Comparison of ENCODE assay signal across 8 mouse cellular contexts in the genomic region with DNA sequence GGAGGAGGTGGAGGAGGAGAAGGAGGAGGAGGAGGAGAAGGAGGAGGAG. TPM values are rescaled to one million over a fixed set of nuclear protein-coding genes. Genes with fewer than 3 reads are reported as not detected.
DNase-seq lines count a peak whose midpoint lies in the region; ATAC-seq and TF ChIP-seq lines count a peak whose summit lies in the region.
"Not testable (repeated sequence)": the region's sequence is repeated elsewhere in the genome, so short reads cannot be mapped to it uniquely, and the experiment has no call there.

Gene Pbx1, minus strand, starts transcription at position 39 of the 49 bp plus-strand sequence.

- peak within 1 kb of the TSS; percentile 91 for H3K9ac ChIP-seq in ES-Bruce4 (ENCODE audit: low read depth, poor library complexity, severe bottlenecking)
- H3K9ac ChIP-seq in heart, postnatal 0 days (replicated peaks; ENCODE audit: low read depth, low read length): peak within 1 kb of the TSS; percentile 75
- peak within 1 kb of the TSS; percentile 78 for H3K9ac ChIP-seq in intestine, postnatal 0 days (ENCODE audit: low read depth, low read length)
- H3K9ac ChIP-seq in neural tube, embryonic 12.5 days: peak within 1 kb of the TSS; percentile 96

- peak within 1 kb of the TSS; percentile 89 for H3K4me3 ChIP-seq in ES-Bruce4 (ENCODE audit: low read depth, low read length)
- H3K4me3 ChIP-seq in embryonic facial prominence, embryonic 10.5 days: peak within 1 kb of the TSS; percentile 90
- peak within 1 kb of the TSS; percentile 91 for H3K4me3 ChIP-seq in gastrocnemius, adult 2 months
- peak within 1 kb of the TSS; percentile 90 for H3K4me3 ChIP-seq in heart, postnatal 0 days (ENCODE audit: low read depth, low read length)
- peak within 1 kb of the TSS; percentile 87 for H3K4me3 ChIP-seq in intestine, postnatal 0 days (ENCODE audit: low read depth, low read length)
- peak within 1 kb of the TSS; percentile 97 for H3K4me3 ChIP-seq in lung, adult 2 months (replicated peaks; ENCODE audit: extremely low read depth, low read depth, low read length)
- H3K4me3 ChIP-seq in neural tube, embryonic 12.5 days: peak within 1 kb of the TSS; percentile 87

- H3K4me1 ChIP-seq in ES-Bruce4 (ENCODE audit: control insufficient read depth, insufficient read depth, low read length); intestine, postnatal 0 days (replicated peaks; ENCODE audit: control insufficient read depth, insufficient read depth, low read length); lung, adult 2 months (ENCODE audit: control insufficient read depth, insufficient read depth, low read length): not testable (repeated sequence)
- peaks cover 17% of the 10 kb centered on the region for H3K4me1 ChIP-seq in embryonic facial prominence, embryonic 10.5 days
- H3K4me1 ChIP-seq in heart, postnatal 0 days (ENCODE audit: control insufficient read depth, insufficient read depth): peaks cover 15% of the 10 kb centered on the region
- peaks cover 14% of the 10 kb centered on the region for H3K4me1 ChIP-seq in neural tube, embryonic 12.5 days

- intact Hi-C loops in gastrocnemius, adult 2 months (cut with DNase I): loop anchor here (5.0 to 10.0 kb wide), 4 partner anchors 45 to 215 kb away; no protein-coding TSS in a partner anchor
- intact Hi-C loops in left cerebral cortex, postnatal 14 days (cut with DNase I): loop anchor here (5.0 to 10.0 kb wide), 3 partner anchors 220 to 485 kb away; no protein-coding TSS in a partner anchor

- not testable (repeated sequence) for H3K27me3 ChIP-seq in ES-Bruce4 (ENCODE audit: control insufficient read depth, insufficient read depth, low read length, poor library complexity, severe bottlenecking); embryonic facial prominence, embryonic 10.5 days (replicated peaks; ENCODE audit: low read depth, poor library complexity, severe bottlenecking); heart, postnatal 0 days (ENCODE audit: control insufficient read depth, insufficient read depth, low read length); intestine, postnatal 0 days (replicated peaks; ENCODE audit: control insufficient read depth, insufficient read depth, low read length); neural tube, embryonic 12.5 days (replicated peaks)

- not testable (repeated sequence) for ATAC-seq in heart, postnatal 0 days (ENCODE audit: insufficient read depth, low read depth); intestine, postnatal 0 days; neural tube, embryonic 12.5 days (ENCODE audit: low FRiP score, low read depth)

- H3K36me3 ChIP-seq in ES-Bruce4 (ENCODE audit: control insufficient read depth, insufficient read depth, low read length, poor library complexity, severe bottlenecking); embryonic facial prominence, embryonic 10.5 days (replicated peaks); heart, postnatal 0 days (replicated peaks; ENCODE audit: control insufficient read depth, insufficient read depth, low read length); intestine, postnatal 0 days (ENCODE audit: control insufficient read depth, insufficient read depth); neural tube, embryonic 12.5 days: not testable (repeated sequence)

- 0 out of 2 replicates have a peak within 1 kb of the TSS, but pooled peaks have one; percentile 28 for H3K27ac ChIP-seq in ES-Bruce4 (ENCODE audit: insufficient read depth, low read length)
- H3K27ac ChIP-seq in embryonic facial prominence, embryonic 10.5 days (replicated peaks): peak within 1 kb of the TSS; percentile 99
- H3K27ac ChIP-seq in gastrocnemius, adult 2 months: peak within 1 kb of the TSS; percentile 96
- peak within 1 kb of the TSS; percentile 97 for H3K27ac ChIP-seq in heart, postnatal 0 days (ENCODE audit: low read depth)
- peak within 1 kb of the TSS; percentile 83 for H3K27ac ChIP-seq in intestine, postnatal 0 days (ENCODE audit: low read depth, low read length)
- H3K27ac ChIP-seq in neural tube, embryonic 12.5 days: peak within 1 kb of the TSS; percentile 97

- not testable (repeated sequence) for TF ChIP-seq CTCF in ES-Bruce4 (IDR thresholded peaks at IDR 0.05; ENCODE audit: low read depth, low read length); gastrocnemius, adult 2 months (IDR thresholded peaks at IDR 0.05); heart, postnatal 0 days (IDR thresholded peaks at IDR 0.05; ENCODE audit: low read depth); intestine, postnatal 0 days (IDR thresholded peaks at IDR 0.05; ENCODE audit: low read depth); lung, adult 2 months (IDR thresholded peaks at IDR 0.05; ENCODE audit: insufficient read depth, low read length)

- not testable (repeated sequence) for TF ChIP-seq EP300 in ES-Bruce4 (IDR thresholded peaks at IDR 0.05; ENCODE audit: insufficient read depth, low read depth, low read length); heart, postnatal 0 days (IDR thresholded peaks at IDR 0.05; ENCODE audit: low read depth)

- TF ChIP-seq POLR2A in ES-Bruce4 (IDR thresholded peaks at IDR 0.05; ENCODE audit: insufficient read depth, low read length); lung, adult 2 months (IDR thresholded peaks at IDR 0.05; ENCODE audit: borderline replicate concordance, extremely low read depth, low read depth, low read length): not testable (repeated sequence)

- H3K4me2 ChIP-seq in heart, postnatal 0 days (ENCODE audit: low read depth, low read length): peak within 1 kb of the TSS; percentile 83
- H3K4me2 ChIP-seq in intestine, postnatal 0 days (replicated peaks; ENCODE audit: low read depth): peak within 1 kb of the TSS; percentile 83
- peak within 1 kb of the TSS; percentile 72 for H3K4me2 ChIP-seq in neural tube, embryonic 12.5 days (replicated peaks)

- DNase-seq in embryonic facial prominence, embryonic 10.5 days (ENCODE audit: low spot score); gastrocnemius, adult 2 months; heart, postnatal 0 days (ENCODE audit: low spot score); left cerebral cortex, postnatal 14 days (ENCODE audit: low spot score in 2 of 2); lung, adult 2 months: not testable (repeated sequence)

- H3K9me3 ChIP-seq in ES-Bruce4 (replicated peaks; ENCODE audit: control insufficient read depth, insufficient read depth, low read length, poor library complexity, severe bottlenecking); embryonic facial prominence, embryonic 10.5 days; heart, postnatal 0 days (replicated peaks; ENCODE audit: control insufficient read depth, low read length); intestine, postnatal 0 days (ENCODE audit: control insufficient read depth); neural tube, embryonic 12.5 days: not testable (repeated sequence)

RNA-seq across cellular contexts. Expression of gene Pbx1, which starts in this region (rescaled TPM):
- polyA plus RNA-seq in ES-Bruce4 (2011; ENCODE audit: insufficient read depth, insufficient read length, low read depth, missing spikeins): 19.8 and 28.0 TPM in 2 replicates
- polyA plus RNA-seq in embryonic facial prominence, embryonic 10.5 days (2016; fragmentation: Nextera tagmentation; extraction: Ambion mirVana): 37.2 and 41.6 TPM in 2 replicates
- 10 to 100 TPM; 16.9 to 29.3 TPM for total RNA-seq in gastrocnemius, adult 2 months (2021)
- total RNA-seq in heart, postnatal 0 days (2014; rRNA removed; ENCODE audit: low replicate concordance): 31.3 and 42.9 TPM in 2 replicates
- polyA plus RNA-seq in heart, postnatal 0 days (2015; fragmentation: Nextera tagmentation; extraction: Ambion mirVana): 15.7 and 17.1 TPM in 2 replicates
- 9.8 and 11.4 TPM in 2 replicates for polyA plus RNA-seq in intestine, postnatal 0 days (2015; fragmentation: Nextera tagmentation; extraction: Ambion mirVana)
- 100 to 1,000 TPM; 130 to 145 TPM for total RNA-seq in left cerebral cortex, postnatal 14 days (2021)
- 45.2 and 56.8 TPM in 2 replicates for polyA plus RNA-seq in lung, adult 2 months (2012; rRNA removed)
- polyA plus RNA-seq in neural tube, embryonic 12.5 days (2016; fragmentation: Nextera tagmentation; extraction: Ambion mirVana): 43.9 and 53.7 TPM in 2 replicates

Comparison
In these comparisons a context has a peak if more than half of its experiments do, and no peak if none do; other contexts are left out.
1. H3K27ac ChIP-seq: peak in every context shown above with its lines; median percentile 99 in embryonic facial prominence, embryonic 10.5 days; 97 in heart, postnatal 0 days; 97 in neural tube, embryonic 12.5 days; 96 in gastrocnemius, adult 2 months; 83 in intestine, postnatal 0 days; 28 in ES-Bruce4.